Mouse (Mus musculus): ENCODE measurements around the gene Tcp11. TPM values are rescaled to one million over a fixed set of nuclear protein-coding genes. Genes with fewer than 3 reads are reported as not detected.

Tcp11 gene
- polyA plus RNA-seq, 1 experiment from 2014 or later, result 1.6 TPM

GRCm38 (mm10) chr17:28092297-28092696, 11.9 kb upstream of the Tcp11 start:
- Histone ChIP-seq H3K9me3 (ENCODE audit: control insufficient read depth, low read length) (0 out of 2 replicates have a peak, but pooled peaks cover 3% of the 10 kb centered on the region), H3K27ac (ENCODE audit: low read length) (no peak overlapping the region), H3K4me2 (ENCODE audit: low read depth, low read length) (no peak overlapping the region), H3K27me3 (replicated peaks; ENCODE audit: control insufficient read depth, insufficient read depth, low read length) (no peaks in the 10 kb centered on the region), H3K36me3 (ENCODE audit: control insufficient read depth, insufficient read depth, low read length) (no peaks in the 10 kb centered on the region), H3K4me3 (ENCODE audit: low read length) (no peak overlapping the region), H3K4me1 (ENCODE audit: control insufficient read depth, insufficient read depth, low read length) (no peaks in the 10 kb centered on the region), H3K9ac (ENCODE audit: low read depth, low read length) (no peak overlapping the region)
- ATAC-seq, result no peak
- 95% methylated on average over 2 of the region's 2 CpGs for WGBS

GRCm38 (mm10) chr17:28088718-28089117, 8.3 kb upstream of the Tcp11 start:
- no peaks in the 10 kb centered on the region for H3K36me3 ChIP-seq (ENCODE audit: control insufficient read depth, insufficient read depth, low read length)
- H3K27ac ChIP-seq (ENCODE audit: low read length), result no peak overlapping the region
- WGBS, result 94% methylated on average over 5 of the region's 6 CpGs
- no peak overlapping the region for H3K9ac ChIP-seq (ENCODE audit: low read depth, low read length)
- no peak for ATAC-seq
- no peaks in the 10 kb centered on the region for H3K4me1 ChIP-seq (ENCODE audit: control insufficient read depth, insufficient read depth, low read length)
- H3K9me3 ChIP-seq (ENCODE audit: control insufficient read depth, low read length), result no peaks in the 10 kb centered on the region
- H3K4me3 ChIP-seq (ENCODE audit: low read length), result no peak overlapping the region
- no peaks in the 10 kb centered on the region for H3K27me3 ChIP-seq (replicated peaks; ENCODE audit: control insufficient read depth, insufficient read depth, low read length)
- H3K4me2 ChIP-seq (ENCODE audit: low read depth, low read length), result no peak overlapping the region

- Histone ChIP-seq H3K27ac (ENCODE audit: low read length) (no peak overlapping the region), H3K9ac (ENCODE audit: low read depth, low read length) (no peak overlapping the region), H3K4me2 (ENCODE audit: low read depth, low read length) (no peak overlapping the region), H3K4me1 (ENCODE audit: control insufficient read depth, insufficient read depth, low read length) (peaks cover 7% of the 10 kb centered on the region), H3K27me3 (replicated peaks; ENCODE audit: control insufficient read depth, insufficient read depth, low read length) (no peaks in the 10 kb centered on the region), H3K4me3 (ENCODE audit: low read length) (no peak overlapping the region), H3K9me3 (ENCODE audit: control insufficient read depth, low read length) (no peaks in the 10 kb centered on the region), H3K36me3 (ENCODE audit: control insufficient read depth, insufficient read depth, low read length) (no peaks in the 10 kb centered on the region)
- ATAC-seq, result no peak
- WGBS, result 33% methylated on average over 5 of the region's 5 CpGs
Observed at GRCm38 (mm10) chr17:28087430-28087829, 7.0 kb upstream of the Tcp11 start.

GRCm38 (mm10) chr17:28084964-28085363, 4.5 kb upstream of the Tcp11 start:
- 1% methylated on average over 16 of the region's 16 CpGs for WGBS
- no peaks in the 10 kb centered on the region for H3K36me3 ChIP-seq (ENCODE audit: control insufficient read depth, insufficient read depth, low read length)
- peaks cover 13% of the 10 kb centered on the region for H3K4me1 ChIP-seq (ENCODE audit: control insufficient read depth, insufficient read depth, low read length)
- peak overlapping the region; percentile 17; the same call in 1 of the 2 replicates for H3K27ac ChIP-seq (ENCODE audit: low read length)
- H3K9me3 ChIP-seq (ENCODE audit: control insufficient read depth, low read length), result no peaks in the 10 kb centered on the region
- 0 out of 2 replicates have a peak overlapping the region, but pooled peaks have one; percentile 0 for H3K9ac ChIP-seq (ENCODE audit: low read depth, low read length)
- peak overlapping the region; percentile 37 for H3K4me2 ChIP-seq (ENCODE audit: low read depth, low read length)
- H3K4me3 ChIP-seq (ENCODE audit: low read length), result peak overlapping the region; percentile 11; the same call in 1 of the 2 replicates
- ATAC-seq, result peak; percentile 78
- H3K27me3 ChIP-seq (replicated peaks; ENCODE audit: control insufficient read depth, insufficient read depth, low read length), result no peaks in the 10 kb centered on the region

- no peaks in the 10 kb centered on the region for H3K9me3 ChIP-seq (ENCODE audit: control insufficient read depth, low read length)
- H3K27me3 ChIP-seq (replicated peaks; ENCODE audit: control insufficient read depth, insufficient read depth, low read length), result no peaks in the 10 kb centered on the region
- peak overlapping the region; percentile 17; the same call in 1 of the 2 replicates for H3K27ac ChIP-seq (ENCODE audit: low read length)
- H3K36me3 ChIP-seq (ENCODE audit: control insufficient read depth, insufficient read depth, low read length), result no peaks in the 10 kb centered on the region
- 17% methylated on average over 22 of the region's 22 CpGs for WGBS
- 0 out of 2 replicates have a peak overlapping the region, but pooled peaks have one; percentile 0 for H3K9ac ChIP-seq (ENCODE audit: low read depth, low read length)
- ATAC-seq, result 0 out of 2 replicates have a peak, but pooled peaks have one; percentile 14
- H3K4me3 ChIP-seq (ENCODE audit: low read length), result no peak overlapping the region
- H3K4me2 ChIP-seq (ENCODE audit: low read depth, low read length), result no peak overlapping the region; the same call in 1 of the 2 replicates
- peaks cover 15% of the 10 kb centered on the region for H3K4me1 ChIP-seq (ENCODE audit: control insufficient read depth, insufficient read depth, low read length)
Observed at GRCm38 (mm10) chr17:28084395-28084905, 4.0 kb upstream of the Tcp11 start.

- Histone ChIP-seq H3K4me1 (ENCODE audit: control insufficient read depth, insufficient read depth, low read length) (peaks cover 15% of the 10 kb centered on the region), H3K27me3 (replicated peaks; ENCODE audit: control insufficient read depth, insufficient read depth, low read length) (no peaks in the 10 kb centered on the region), H3K9ac (ENCODE audit: low read depth, low read length) (no peak overlapping the region), H3K4me3 (ENCODE audit: low read length) (no peak overlapping the region), H3K9me3 (ENCODE audit: control insufficient read depth, low read length) (no peaks in the 10 kb centered on the region), H3K4me2 (ENCODE audit: low read depth, low read length) (peak overlapping the region; percentile 16; the same call in 1 of the 2 replicates), H3K27ac (ENCODE audit: low read length) (0 out of 2 replicates have a peak overlapping the region, but pooled peaks have one; percentile 8), H3K36me3 (ENCODE audit: control insufficient read depth, insufficient read depth, low read length) (no peaks in the 10 kb centered on the region)
- ATAC-seq, result no peak
- WGBS, result 52% methylated on average over 13 of the region's 13 CpGs
Observed at GRCm38 (mm10) chr17:28082863-28083262, 2.4 kb upstream of the Tcp11 start.

- peaks cover 15% of the 10 kb centered on the region for H3K4me1 ChIP-seq (ENCODE audit: control insufficient read depth, insufficient read depth, low read length)
- no peaks in the 10 kb centered on the region for H3K9me3 ChIP-seq (ENCODE audit: control insufficient read depth, low read length)
- H3K4me3 ChIP-seq (ENCODE audit: low read length), result no peak overlapping the region
- H3K27me3 ChIP-seq (replicated peaks; ENCODE audit: control insufficient read depth, insufficient read depth, low read length), result no peaks in the 10 kb centered on the region
- no peak overlapping the region for H3K4me2 ChIP-seq (ENCODE audit: low read depth, low read length)
- H3K36me3 ChIP-seq (ENCODE audit: control insufficient read depth, insufficient read depth, low read length), result no peaks in the 10 kb centered on the region
- no peak for ATAC-seq
- WGBS, result 90% methylated on average over 7 of the region's 7 CpGs
- H3K9ac ChIP-seq (ENCODE audit: low read depth, low read length), result no peak overlapping the region
- H3K27ac ChIP-seq (ENCODE audit: low read length), result no peak overlapping the region
Observed at GRCm38 (mm10) chr17:28081856-28082255, 1.4 kb upstream of the Tcp11 start.

GRCm38 (mm10) chr17:28081385-28081784, 946 bp upstream of the Tcp11 start:
- no peak overlapping the region for H3K9ac ChIP-seq (ENCODE audit: low read depth, low read length)
- no peaks in the 10 kb centered on the region for H3K9me3 ChIP-seq (ENCODE audit: control insufficient read depth, low read length)
- no peak overlapping the region for H3K4me2 ChIP-seq (ENCODE audit: low read depth, low read length)
- no peak overlapping the region for H3K27ac ChIP-seq (ENCODE audit: low read length)
- WGBS, result 65% methylated on average over 9 of the region's 9 CpGs
- H3K36me3 ChIP-seq (ENCODE audit: control insufficient read depth, insufficient read depth, low read length), result no peaks in the 10 kb centered on the region
- no peaks in the 10 kb centered on the region for H3K27me3 ChIP-seq (replicated peaks; ENCODE audit: control insufficient read depth, insufficient read depth, low read length)
- peaks cover 15% of the 10 kb centered on the region for H3K4me1 ChIP-seq (ENCODE audit: control insufficient read depth, insufficient read depth, low read length)
- no peak overlapping the region for H3K4me3 ChIP-seq (ENCODE audit: low read length)
- no peak for ATAC-seq

GRCm38 (mm10) chr17:28080817-28081165, 352 bp upstream of the Tcp11 start:
- ATAC-seq, result no peak; the same call in 1 of the 2 replicates
- Histone ChIP-seq H3K27ac (ENCODE audit: low read length) (no peak overlapping the region), H3K4me2 (ENCODE audit: low read depth, low read length) (peak overlapping the region; percentile 100; the same call in 1 of the 2 replicates), H3K9ac (ENCODE audit: low read depth, low read length) (no peak overlapping the region), H3K36me3 (ENCODE audit: control insufficient read depth, insufficient read depth, low read length) (no peaks in the 10 kb centered on the region), H3K9me3 (ENCODE audit: control insufficient read depth, low read length) (no peaks in the 10 kb centered on the region), H3K4me3 (ENCODE audit: low read length) (peak overlapping the region; percentile 65), H3K4me1 (ENCODE audit: control insufficient read depth, insufficient read depth, low read length) (peaks cover 15% of the 10 kb centered on the region), H3K27me3 (replicated peaks; ENCODE audit: control insufficient read depth, insufficient read depth, low read length) (no peaks in the 10 kb centered on the region)
- 16% methylated on average over 9 of the region's 9 CpGs for WGBS

- Histone ChIP-seq H3K36me3 (ENCODE audit: control insufficient read depth, insufficient read depth, low read length) (no peaks in the 10 kb centered on the region), H3K4me1 (ENCODE audit: control insufficient read depth, insufficient read depth, low read length) (peaks cover 15% of the 10 kb centered on the region), H3K9ac (ENCODE audit: low read depth, low read length) (peak overlapping the region; percentile 71), H3K27me3 (replicated peaks; ENCODE audit: control insufficient read depth, insufficient read depth, low read length) (no peaks in the 10 kb centered on the region), H3K4me3 (ENCODE audit: low read length) (peak overlapping the region; percentile 65), H3K27ac (ENCODE audit: low read length) (no peak overlapping the region), H3K4me2 (ENCODE audit: low read depth, low read length) (peak overlapping the region; percentile 100), H3K9me3 (ENCODE audit: control insufficient read depth, low read length) (no peaks in the 10 kb centered on the region)
- peak; percentile 43 for ATAC-seq
- WGBS, result under 1% methylated on average over 25 of the region's 25 CpGs
Observed at GRCm38 (mm10) chr17:28079618-28080017, 821 bp downstream of the Tcp11 start.

All from intestine, embryonic 16.5 days (tissue).